Mouse (Mus musculus): ENCODE measurements at regions not wholly inside any gene's neighbourhood (a gene's known extent, or its start where the extent isn't known, plus 50 kb on each side); places are given as distances from the start of the nearest gene placed in this dataset.

- Histone ChIP-seq H3K27ac (ENCODE audit: insufficient read depth, low read depth) (no peak overlapping the region), H3K4me1 (ENCODE audit: control insufficient read depth in 1 of 2, insufficient read depth in 2 of 2) (peaks cover 6 to 9% of the 10 kb centered on the region in 2 experiments), H3K36me3 (replicated peaks in 1 of 2; ENCODE audit: control insufficient read depth in 1 of 2, insufficient read depth in 1 of 2, low read length in 1 of 2) (no peaks in the 10 kb centered on the region), H3K9ac (ENCODE audit: insufficient read depth, low read depth) (no peak overlapping the region), H3K4me2 (ENCODE audit: insufficient read depth, low read depth, poor library complexity, severe bottlenecking) (no peak overlapping the region), H3K79me2 (replicated peaks; ENCODE audit: control insufficient read depth, extremely low read depth, insufficient read depth, poor library complexity, severe bottlenecking) (no peaks in the 10 kb centered on the region), H3K4me3 (replicated peaks in 1 of 3; ENCODE audit: low read depth in 2 of 3, low read length in 2 of 3, poor library complexity in 1 of 3) (no peak overlapping the region), H3K27me3 (replicated peaks) (peaks cover 44% of the 10 kb centered on the region), H3K9me3 (replicated peaks; ENCODE audit: low read length) (no peaks in the 10 kb centered on the region)
- dilution Hi-C loops (cut with MboI; ENCODE audit: extremely low pct_ligation_motif_present, extremely low pct_unique_long_range_greater_than_20kb, low sequenced_read_pairs) (no loop called here), in situ Hi-C loops (cut with MboI; ENCODE audit: low pct_ligation_motif_present, low pct_unique_long_range_greater_than_20kb, low sequenced_read_pairs) (no loop called here)
- TF ChIP-seq MXI1 (IDR thresholded peaks at IDR 0.05; ENCODE audit: low read depth, low read length) (no peak), MAFK (IDR thresholded peaks at IDR 0.05; ENCODE audit: insufficient replicate concordance, low read length) (peak; percentile 77), NELFE (IDR thresholded peaks at IDR 0.05; ENCODE audit: low read depth, low read length) (no peak), KAT2A (IDR thresholded peaks at IDR 0.05; ENCODE audit: insufficient replicate concordance, low read length) (no peak), MAX (IDR thresholded peaks at IDR 0.05; ENCODE audit: low read length) (no peak)
- DNase-seq (ENCODE audit: extremely low read depth), result no peak
These were observed 81.7 kb upstream of the Pcbd1 start for GRCm38 (mm10) chr10:61007403-61007802.

- dilution Hi-C loops (cut with MboI; ENCODE audit: extremely low pct_ligation_motif_present, extremely low pct_unique_long_range_greater_than_20kb, low sequenced_read_pairs), result no loop called here
- Histone ChIP-seq H3K9ac (ENCODE audit: insufficient read depth, low read depth) (no peak overlapping the region), H3K79me2 (replicated peaks; ENCODE audit: control insufficient read depth, extremely low read depth, insufficient read depth, poor library complexity, severe bottlenecking) (no peaks in the 10 kb centered on the region), H3K4me2 (ENCODE audit: insufficient read depth, low read depth, poor library complexity, severe bottlenecking) (no peak overlapping the region), H3K9me3 (replicated peaks; ENCODE audit: low read length) (peaks cover 12% of the 10 kb centered on the region), H3K27ac (ENCODE audit: insufficient read depth, low read depth) (no peak overlapping the region), H3K36me3 (replicated peaks in 1 of 2; ENCODE audit: control insufficient read depth in 1 of 2, insufficient read depth in 1 of 2, low read length in 1 of 2) (no peaks in the 10 kb centered on the region), H3K27me3 (replicated peaks) (peaks cover 51% of the 10 kb centered on the region), H3K4me1 (ENCODE audit: control insufficient read depth in 1 of 2, insufficient read depth in 2 of 2) (no peaks in the 10 kb centered on the region), H3K4me3 (replicated peaks in 1 of 3; ENCODE audit: low read depth in 2 of 3, low read length in 2 of 3, poor library complexity in 1 of 3) (no peak overlapping the region)
- no peak for DNase-seq (ENCODE audit: extremely low read depth)
- no peak for TF ChIP-seq ZNF384 (IDR thresholded peaks at IDR 0.05; ENCODE audit: low read depth, low read length)
- TF ChIP-seq IRF4 (IDR thresholded peaks at IDR 0.05; ENCODE audit: low read depth, low read length), result no peak
- TF ChIP-seq ZKSCAN1 (IDR thresholded peaks at IDR 0.05; ENCODE audit: borderline replicate concordance, low read depth, low read length), result no peak
- no peak for TF ChIP-seq POLR2A (IDR thresholded peaks at IDR 0.05; ENCODE audit: low read depth, low read length)
- in situ Hi-C loops (cut with MboI; ENCODE audit: low pct_ligation_motif_present, low pct_unique_long_range_greater_than_20kb, low sequenced_read_pairs), result no loop called here
These were observed 87.4 kb upstream of the Pcbd1 start for GRCm38 (mm10) chr10:61001745-61002160.

GRCm38 (mm10) chr10:60997393-60997792 is 91.7 kb upstream of the Pcbd1 start:
- Histone ChIP-seq H3K79me2 (replicated peaks; ENCODE audit: control insufficient read depth, extremely low read depth, insufficient read depth, poor library complexity, severe bottlenecking) (no peaks in the 10 kb centered on the region), H3K9ac (ENCODE audit: insufficient read depth, low read depth) (no peak overlapping the region), H3K9me3 (replicated peaks; ENCODE audit: low read length) (peaks cover 22% of the 10 kb centered on the region), H3K4me1 (ENCODE audit: control insufficient read depth in 1 of 2, insufficient read depth in 2 of 2) (no peaks in the 10 kb centered on the region), H3K27ac (ENCODE audit: insufficient read depth, low read depth) (no peak overlapping the region), H3K4me2 (ENCODE audit: insufficient read depth, low read depth, poor library complexity, severe bottlenecking) (no peak overlapping the region), H3K4me3 (replicated peaks in 1 of 3; ENCODE audit: low read depth in 2 of 3, low read length in 2 of 3, poor library complexity in 1 of 3) (no peak overlapping the region), H3K36me3 (replicated peaks in 1 of 2; ENCODE audit: control insufficient read depth in 1 of 2, insufficient read depth in 1 of 2, low read length in 1 of 2) (no peaks in the 10 kb centered on the region), H3K27me3 (replicated peaks) (peaks cover 55% of the 10 kb centered on the region)
- in situ Hi-C loops (cut with MboI; ENCODE audit: low pct_ligation_motif_present, low pct_unique_long_range_greater_than_20kb, low sequenced_read_pairs) (no loop called here), dilution Hi-C loops (cut with MboI; ENCODE audit: extremely low pct_ligation_motif_present, extremely low pct_unique_long_range_greater_than_20kb, low sequenced_read_pairs) (no loop called here)
- TF ChIP-seq ZNF384 (IDR thresholded peaks at IDR 0.05; ENCODE audit: low read depth, low read length) (no peak), NRF1 (IDR thresholded peaks at IDR 0.05; ENCODE audit: low read depth, low read length) (no peak), ELF1 (IDR thresholded peaks at IDR 0.05; ENCODE audit: low read depth, low read length) (no peak), MAZ (IDR thresholded peaks at IDR 0.05; ENCODE audit: low read depth, low read length) (no peak), MYC (IDR thresholded peaks at IDR 0.05; ENCODE audit: low read depth, low read length) (no peak), BHLHE40 (IDR thresholded peaks at IDR 0.05; ENCODE audit: low read depth, low read length) (no peak), JUN (IDR thresholded peaks at IDR 0.05; ENCODE audit: insufficient read depth, low read depth, low read length) (no peak), JUND (conservative IDR thresholded peaks at IDR 0.05; ENCODE audit: low read depth, low read length) (no peak), KAT2A (IDR thresholded peaks at IDR 0.05; ENCODE audit: insufficient replicate concordance, low read length) (no peak), ZKSCAN1 (IDR thresholded peaks at IDR 0.05; ENCODE audit: borderline replicate concordance, low read depth, low read length) (no peak), POLR2AphosphoS2 (IDR thresholded peaks at IDR 0.05; ENCODE audit: low read depth, low read length) (no peak), ZMIZ1 (IDR thresholded peaks at IDR 0.05; ENCODE audit: low read depth, low read length) (no peak)
- DNase-seq (ENCODE audit: extremely low read depth), result no peak

Measured in CH12.LX (cell line).